Mouse (Mus musculus): Measurements from ENCODE around the gene Clint1. TPM values are rescaled to one million over a fixed set of nuclear protein-coding genes. Genes with fewer than 3 reads are reported as not detected.
A peak's percentile ranks its signal among the peaks of the same experiment; 100 is the strongest.

Gene Clint1
- polyA plus RNA-seq, 1 experiment, result 2.0 TPM

DNA sequence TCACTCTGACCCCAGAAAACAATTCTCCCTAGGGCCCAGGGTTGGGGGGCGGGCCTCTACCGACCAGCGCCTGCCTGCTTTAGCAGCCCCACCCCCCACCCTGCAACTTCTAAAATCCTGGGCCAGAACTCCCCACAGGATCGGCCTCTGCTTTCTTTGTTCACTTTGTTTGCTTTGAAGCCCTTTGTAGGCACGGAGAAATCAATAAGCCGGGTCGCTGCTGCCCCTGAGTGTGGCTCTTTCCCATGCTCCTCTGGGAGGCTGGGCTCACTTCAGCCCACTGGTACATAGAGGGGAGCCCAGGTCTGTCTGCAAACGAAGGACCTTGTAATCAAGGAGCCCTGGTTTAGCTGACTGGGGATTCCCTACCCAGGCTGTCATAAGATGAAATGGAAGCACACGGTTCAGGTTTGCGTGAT is 69.6 kb downstream of the Clint1 start:
- peaks cover 11% of the 10 kb centered on the region for H3K27me3 ChIP-seq (ENCODE audit: control insufficient read depth)

GRCm38 (mm10) chr11:45925436-45925835 is 73.6 kb downstream of the Clint1 start:
- H3K27me3 ChIP-seq (ENCODE audit: control insufficient read depth), result peaks cover 11% of the 10 kb centered on the region
- H3K4me1 ChIP-seq (ENCODE audit: control insufficient read depth), result peaks cover 6% of the 10 kb centered on the region
- no peak overlapping the region for H3K4me3 ChIP-seq (replicated peaks)
- TF ChIP-seq TAL1 (IDR thresholded peaks at IDR 0.05; ENCODE audit: low read length) (no peak), GATA1 (IDR thresholded peaks at IDR 0.05; ENCODE audit: low read length) (no peak)
- peaks cover 6% of the 10 kb centered on the region for H3K36me3 ChIP-seq (ENCODE audit: control insufficient read depth)
- H3K9me3 ChIP-seq (ENCODE audit: control insufficient read depth, low read length), result no peaks in the 10 kb centered on the region

More for the DNA sequence above, 69.6 kb downstream of the Clint1 start:
- H3K36me3 ChIP-seq (ENCODE audit: control insufficient read depth), result no peaks in the 10 kb centered on the region
- H3K9me3 ChIP-seq (ENCODE audit: control insufficient read depth, low read length), result no peaks in the 10 kb centered on the region
- peaks cover 3% of the 10 kb centered on the region for H3K4me1 ChIP-seq (ENCODE audit: control insufficient read depth)
- H3K4me3 ChIP-seq (replicated peaks), result no peak overlapping the region
- TF ChIP-seq TAL1 (IDR thresholded peaks at IDR 0.05; ENCODE audit: low read length) (no peak), GATA1 (IDR thresholded peaks at IDR 0.05; ENCODE audit: low read length) (no peak)

DNA sequence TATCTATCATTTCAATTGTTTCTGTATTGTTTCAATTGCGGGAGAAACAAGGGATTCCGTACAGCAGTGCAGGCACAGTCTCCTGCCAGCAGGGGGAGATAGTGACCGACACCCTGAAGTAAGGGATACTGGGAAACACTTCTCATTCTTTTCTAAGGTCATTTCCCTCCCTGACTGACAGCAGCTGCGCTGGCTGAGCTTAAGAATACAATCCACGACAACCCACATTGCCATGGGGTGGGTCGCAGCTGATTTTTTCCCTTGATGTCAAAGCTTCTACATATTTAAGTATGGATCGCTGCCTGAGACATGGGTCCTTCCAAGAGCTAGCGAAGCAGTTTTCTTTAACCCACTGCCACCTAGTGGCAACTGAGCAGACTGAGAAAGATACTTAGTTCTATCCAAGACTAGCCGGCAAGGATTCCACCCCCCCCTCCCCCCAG is 74.8 kb downstream of the Clint1 start:
- H3K4me1 ChIP-seq (ENCODE audit: control insufficient read depth), result peaks cover 6% of the 10 kb centered on the region
- TF ChIP-seq GATA1 (IDR thresholded peaks at IDR 0.05; ENCODE audit: low read length) (no peak), TAL1 (IDR thresholded peaks at IDR 0.05; ENCODE audit: low read length) (no peak)
- peaks cover 10% of the 10 kb centered on the region for H3K27me3 ChIP-seq (ENCODE audit: control insufficient read depth)

GRCm38 (mm10) chr11:45927456-45927855 is 75.6 kb downstream of the Clint1 start:
- TF ChIP-seq TAL1 (IDR thresholded peaks at IDR 0.05; ENCODE audit: low read length) (no peak), GATA1 (IDR thresholded peaks at IDR 0.05; ENCODE audit: low read length) (no peak)
- peaks cover 6% of the 10 kb centered on the region for H3K4me1 ChIP-seq (ENCODE audit: control insufficient read depth)
- peaks cover 15% of the 10 kb centered on the region for H3K36me3 ChIP-seq (ENCODE audit: control insufficient read depth)
- peaks cover 6% of the 10 kb centered on the region for H3K27me3 ChIP-seq (ENCODE audit: control insufficient read depth)
- H3K9me3 ChIP-seq (ENCODE audit: control insufficient read depth, low read length), result no peaks in the 10 kb centered on the region
- H3K4me3 ChIP-seq (replicated peaks), result no peak overlapping the region

More for the DNA sequence above, 74.8 kb downstream of the Clint1 start:
- peak overlapping the region; percentile 61 for H3K4me3 ChIP-seq (replicated peaks)
- H3K36me3 ChIP-seq (ENCODE audit: control insufficient read depth), result peaks cover 12% of the 10 kb centered on the region
- no peaks in the 10 kb centered on the region for H3K9me3 ChIP-seq (ENCODE audit: control insufficient read depth, low read length)

DNA sequence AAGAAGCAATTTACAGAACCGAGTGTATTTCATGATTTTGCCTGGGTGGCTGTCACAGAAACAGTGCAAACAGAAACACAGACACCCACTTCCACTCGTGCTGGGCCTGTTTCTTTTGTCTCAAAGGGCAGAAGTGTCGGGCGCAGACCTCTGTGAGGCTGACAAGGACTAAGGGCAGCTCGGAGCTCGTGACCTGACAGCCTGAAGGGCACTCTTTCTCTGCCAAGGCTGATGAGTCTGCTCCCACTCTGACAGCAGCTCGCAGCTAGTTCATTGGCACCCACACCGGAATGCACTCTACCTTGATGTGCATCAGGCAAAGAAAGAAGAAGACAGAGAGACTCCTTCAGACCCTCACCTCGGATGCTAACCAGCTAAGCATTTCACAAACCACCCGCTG is 77.7 kb downstream of the Clint1 start:
- Histone ChIP-seq H3K4me1 (ENCODE audit: control insufficient read depth) (peaks cover 6% of the 10 kb centered on the region), H3K36me3 (ENCODE audit: control insufficient read depth) (peaks cover 35% of the 10 kb centered on the region)

DNA sequence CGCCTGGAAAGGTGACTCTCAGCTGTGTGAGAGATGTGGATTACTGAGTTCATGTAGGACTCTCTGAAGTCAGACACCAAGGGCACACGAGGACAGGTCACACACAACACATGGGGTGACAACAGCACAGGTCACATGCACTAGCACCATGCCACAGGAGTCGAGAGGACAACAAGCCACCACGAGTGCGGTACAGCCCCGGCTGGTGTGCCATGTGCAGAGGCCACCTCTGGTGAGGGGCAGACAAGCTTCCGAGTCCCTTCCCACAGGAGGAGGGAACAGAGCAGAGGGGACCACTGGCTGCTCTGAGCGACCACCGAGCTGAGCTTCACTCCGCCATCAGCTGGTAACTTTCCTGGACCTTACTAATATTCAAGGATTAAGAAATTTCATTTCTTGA is 80.9 kb downstream of the Clint1 start:
- no peak for TF ChIP-seq TAL1 (IDR thresholded peaks at IDR 0.05; ENCODE audit: low read length)
- TF ChIP-seq GATA1 (IDR thresholded peaks at IDR 0.05; ENCODE audit: low read length), result no peak
- Histone ChIP-seq H3K9me3 (ENCODE audit: control insufficient read depth, low read length) (no peaks in the 10 kb centered on the region), H3K36me3 (ENCODE audit: control insufficient read depth) (peaks cover 63% of the 10 kb centered on the region), H3K4me1 (ENCODE audit: control insufficient read depth) (no peaks in the 10 kb centered on the region), H3K27me3 (ENCODE audit: control insufficient read depth) (no peaks in the 10 kb centered on the region), H3K4me3 (replicated peaks) (no peak overlapping the region)

More for the DNA sequence above, 77.7 kb downstream of the Clint1 start:
- Histone ChIP-seq H3K27me3 (ENCODE audit: control insufficient read depth) (no peaks in the 10 kb centered on the region), H3K4me3 (replicated peaks) (no peak overlapping the region), H3K9me3 (ENCODE audit: control insufficient read depth, low read length) (no peaks in the 10 kb centered on the region)
- TF ChIP-seq GATA1 (IDR thresholded peaks at IDR 0.05; ENCODE audit: low read length) (no peak), TAL1 (IDR thresholded peaks at IDR 0.05; ENCODE audit: low read length) (no peak)

DNA sequence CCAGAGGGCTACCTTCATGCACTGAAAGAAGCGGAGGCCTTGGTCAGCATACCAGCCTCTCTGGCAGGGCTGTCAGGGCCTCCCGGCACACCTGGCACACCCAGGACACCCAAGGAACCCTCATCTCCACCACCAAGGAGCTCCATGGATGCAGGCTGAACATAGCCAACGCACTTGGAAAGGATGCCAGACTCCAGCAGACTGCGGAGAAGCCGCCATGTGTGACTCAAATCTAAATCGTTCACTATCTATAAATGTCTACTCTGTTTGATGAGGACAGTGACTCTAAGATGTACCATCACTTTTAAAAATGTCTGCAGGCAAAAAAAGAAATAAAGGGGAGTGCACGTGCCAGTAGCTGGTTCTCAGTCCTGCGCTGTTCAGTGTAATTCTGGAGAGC is 85.6 kb downstream of the Clint1 start:
- Histone ChIP-seq H3K4me3 (replicated peaks) (no peak overlapping the region), H3K4me1 (ENCODE audit: control insufficient read depth) (peaks cover 5% of the 10 kb centered on the region), H3K9me3 (ENCODE audit: control insufficient read depth, low read length) (no peaks in the 10 kb centered on the region), H3K36me3 (ENCODE audit: control insufficient read depth) (peaks cover 62% of the 10 kb centered on the region), H3K27me3 (ENCODE audit: control insufficient read depth) (no peaks in the 10 kb centered on the region)
- no peak for TF ChIP-seq GATA1 (IDR thresholded peaks at IDR 0.05; ENCODE audit: low read length)

GRCm38 (mm10) chr11:45938917-45939316 is 87.1 kb downstream of the Clint1 start:
- Histone ChIP-seq H3K4me3 (replicated peaks) (no peak overlapping the region), H3K27me3 (ENCODE audit: control insufficient read depth) (no peaks in the 10 kb centered on the region), H3K9me3 (ENCODE audit: control insufficient read depth, low read length) (no peaks in the 10 kb centered on the region), H3K36me3 (ENCODE audit: control insufficient read depth) (peaks cover 49% of the 10 kb centered on the region), H3K4me1 (ENCODE audit: control insufficient read depth) (peaks cover 17% of the 10 kb centered on the region)
- no peak for TF ChIP-seq GATA1 (IDR thresholded peaks at IDR 0.05; ENCODE audit: low read length)
- TF ChIP-seq TAL1 (IDR thresholded peaks at IDR 0.05; ENCODE audit: low read length), result no peak

DNA sequence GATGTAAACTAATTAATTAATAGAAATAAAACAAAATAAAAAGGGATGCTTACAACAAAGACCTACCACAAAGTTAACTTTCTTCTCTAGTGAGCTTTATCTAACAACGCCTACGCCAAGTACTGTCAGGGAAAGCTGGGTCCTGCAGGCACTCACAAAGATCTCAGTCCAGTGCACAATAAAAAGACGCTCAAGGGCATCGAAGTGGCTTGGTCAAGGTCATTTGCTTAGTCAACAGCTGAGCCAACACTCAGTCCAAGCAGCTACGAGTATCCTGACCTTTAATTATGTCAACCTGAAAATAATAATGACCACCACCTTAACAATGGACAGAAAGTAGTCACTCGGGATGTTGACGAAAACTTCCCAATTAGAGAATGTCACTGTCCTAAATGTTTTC is 90.4 kb downstream of the Clint1 start:
- no peaks in the 10 kb centered on the region for H3K27me3 ChIP-seq (ENCODE audit: control insufficient read depth)
- H3K36me3 ChIP-seq (ENCODE audit: control insufficient read depth), result peaks cover 21% of the 10 kb centered on the region

GRCm38 (mm10) chr11:45943108-45943705 is 91.4 kb downstream of the Clint1 start:
- no peaks in the 10 kb centered on the region for H3K9me3 ChIP-seq (ENCODE audit: control insufficient read depth, low read length)
- H3K4me3 ChIP-seq (replicated peaks), result peak overlapping the region; percentile 91
- H3K36me3 ChIP-seq (ENCODE audit: control insufficient read depth), result peaks cover 23% of the 10 kb centered on the region
- H3K4me1 ChIP-seq (ENCODE audit: control insufficient read depth), result peaks cover 30% of the 10 kb centered on the region
- H3K27me3 ChIP-seq (ENCODE audit: control insufficient read depth), result no peaks in the 10 kb centered on the region
- TF ChIP-seq GATA1 (IDR thresholded peaks at IDR 0.05; ENCODE audit: low read length) (no peak), TAL1 (IDR thresholded peaks at IDR 0.05; ENCODE audit: low read length) (no peak)

More for the DNA sequence above, 90.4 kb downstream of the Clint1 start:
- TF ChIP-seq GATA1 (IDR thresholded peaks at IDR 0.05; ENCODE audit: low read length) (no peak), TAL1 (IDR thresholded peaks at IDR 0.05; ENCODE audit: low read length) (no peak)
- Histone ChIP-seq H3K9me3 (ENCODE audit: control insufficient read depth, low read length) (no peaks in the 10 kb centered on the region), H3K4me1 (ENCODE audit: control insufficient read depth) (peaks cover 30% of the 10 kb centered on the region), H3K4me3 (replicated peaks) (no peak overlapping the region)

Data from erythroblast, embryonic 14.5 days (primary cell).